Mouse (Mus musculus): ENCODE data around the gene Smchd1. TPM values are rescaled to one million over a fixed set of nuclear protein-coding genes. Genes with fewer than 3 reads are reported as not detected.
"Not testable (repeated sequence)": the region's sequence is repeated elsewhere in the genome, so short reads cannot be mapped to it uniquely, and the experiment has no call there.

The Smchd1 gene
- polyA plus RNA-seq, 1 experiment from 2014 or later: 82.2 TPM

- H3K27me3 ChIP-seq; H3K4me1 ChIP-seq; H3K4me3 ChIP-seq (replicated peaks); H3K4me2 ChIP-seq; ATAC-seq (ENCODE audit: low FRiP score); H3K27ac ChIP-seq; H3K9ac ChIP-seq: not testable (repeated sequence)
- Histone ChIP-seq H3K36me3 (replicated peaks) (peaks cover 52% of the 10 kb centered on the region), H3K9me3 (peaks cover 13% of the 10 kb centered on the region)
- WGBS: 100% methylated on average over 2 of the region's 2 CpGs
Observed at GRCm38 (mm10) chr17:71422502-71422901, 52.6 kb downstream of the Smchd1 start.

- H3K4me2 ChIP-seq; H3K4me1 ChIP-seq; H3K9ac ChIP-seq; H3K27ac ChIP-seq; ATAC-seq (ENCODE audit: low FRiP score); H3K4me3 ChIP-seq (replicated peaks); H3K27me3 ChIP-seq: not testable (repeated sequence)
- peaks cover 13% of the 10 kb centered on the region for H3K9me3 ChIP-seq
- 85% methylated on average over 5 of the region's 5 CpGs for WGBS
- H3K36me3 ChIP-seq (replicated peaks): peaks cover 56% of the 10 kb centered on the region
Observed at GRCm38 (mm10) chr17:71419448-71419847, 55.7 kb downstream of the Smchd1 start.

GRCm38 (mm10) chr17:71417008-71417407 lies 58.1 kb downstream of the Smchd1 start:
- H3K27me3 ChIP-seq: no peaks in the 10 kb centered on the region
- WGBS: 100% methylated on average over 1 of the region's 1 CpGs
- no peak for ATAC-seq (ENCODE audit: low FRiP score)
- H3K4me2 ChIP-seq: no peak overlapping the region
- no peak overlapping the region for H3K4me3 ChIP-seq (replicated peaks)
- peaks cover 39% of the 10 kb centered on the region for H3K36me3 ChIP-seq (replicated peaks)
- H3K4me1 ChIP-seq: no peaks in the 10 kb centered on the region
- peaks cover 6% of the 10 kb centered on the region for H3K9me3 ChIP-seq
- H3K27ac ChIP-seq: no peak overlapping the region
- no peak overlapping the region for H3K9ac ChIP-seq

- 90% methylated on average over 3 of the region's 3 CpGs for WGBS
- Histone ChIP-seq H3K36me3 (replicated peaks) (peaks cover 39% of the 10 kb centered on the region), H3K4me3 (replicated peaks) (no peak overlapping the region)
Observed at GRCm38 (mm10) chr17:71387401-71387800, 87.7 kb downstream of the Smchd1 start.

GRCm38 (mm10) chr17:71380346-71380745 lies 94.8 kb downstream of the Smchd1 start:
- Histone ChIP-seq H3K4me1 (no peaks in the 10 kb centered on the region), H3K27ac (no peak overlapping the region), H3K27me3 (no peaks in the 10 kb centered on the region), H3K9me3 (no peaks in the 10 kb centered on the region), H3K9ac (no peak overlapping the region), H3K4me2 (no peak overlapping the region), H3K36me3 (replicated peaks) (peaks cover 23% of the 10 kb centered on the region), H3K4me3 (replicated peaks) (no peak overlapping the region)
- WGBS: 96% methylated on average over 14 of the region's 14 CpGs
- no peak for ATAC-seq (ENCODE audit: low FRiP score)

More at GRCm38 (mm10) chr17:71387401-71387800, 87.7 kb downstream of the Smchd1 start:
- Histone ChIP-seq H3K4me2 (no peak overlapping the region), H3K4me1 (no peaks in the 10 kb centered on the region), H3K9ac (no peak overlapping the region), H3K27ac (no peak overlapping the region), H3K9me3 (no peaks in the 10 kb centered on the region), H3K27me3 (no peaks in the 10 kb centered on the region)
- ATAC-seq (ENCODE audit: low FRiP score): no peak

- ATAC-seq (ENCODE audit: low FRiP score): no peak
- H3K4me2 ChIP-seq: no peak overlapping the region
- H3K9me3 ChIP-seq: no peaks in the 10 kb centered on the region
- no peaks in the 10 kb centered on the region for H3K4me1 ChIP-seq
- H3K36me3 ChIP-seq (replicated peaks): peaks cover 26% of the 10 kb centered on the region
- H3K27me3 ChIP-seq: no peaks in the 10 kb centered on the region
- 80% methylated on average over 4 of the region's 4 CpGs for WGBS
- no peak overlapping the region for H3K27ac ChIP-seq
- H3K9ac ChIP-seq: no peak overlapping the region
- no peak overlapping the region for H3K4me3 ChIP-seq (replicated peaks)
Observed at GRCm38 (mm10) chr17:71377901-71378300, 97.2 kb downstream of the Smchd1 start.

GRCm38 (mm10) chr17:71355526-71355925 lies 119.6 kb downstream of the Smchd1 start:
- WGBS: 94% methylated on average over 3 of the region's 3 CpGs
- no peaks in the 10 kb centered on the region for H3K27me3 ChIP-seq
- no peaks in the 10 kb centered on the region for H3K9me3 ChIP-seq
- H3K36me3 ChIP-seq (replicated peaks): peaks cover 78% of the 10 kb centered on the region
- H3K4me2 ChIP-seq: no peak overlapping the region
- no peak overlapping the region for H3K9ac ChIP-seq
- no peak overlapping the region for H3K27ac ChIP-seq
- H3K4me3 ChIP-seq (replicated peaks): no peak overlapping the region
- H3K4me1 ChIP-seq: no peaks in the 10 kb centered on the region
- ATAC-seq (ENCODE audit: low FRiP score): no peak

GRCm38 (mm10) chr17:71354205-71354604 lies 120.9 kb downstream of the Smchd1 start:
- no peak overlapping the region for H3K9ac ChIP-seq
- peaks cover 76% of the 10 kb centered on the region for H3K36me3 ChIP-seq (replicated peaks)
- no peaks in the 10 kb centered on the region for H3K4me1 ChIP-seq
- no peak for ATAC-seq (ENCODE audit: low FRiP score)
- no peak overlapping the region for H3K4me2 ChIP-seq
- no peaks in the 10 kb centered on the region for H3K9me3 ChIP-seq
- no peak overlapping the region for H3K27ac ChIP-seq
- WGBS: 98% methylated on average over 11 of the region's 11 CpGs
- H3K4me3 ChIP-seq (replicated peaks): no peak overlapping the region
- no peaks in the 10 kb centered on the region for H3K27me3 ChIP-seq

- 90% methylated on average over 3 of the region's 3 CpGs for WGBS
- no peaks in the 10 kb centered on the region for H3K27me3 ChIP-seq
Observed at GRCm38 (mm10) chr17:71348188-71348587, 127.0 kb downstream of the Smchd1 start.

GRCm38 (mm10) chr17:71342006-71342405 lies 133.1 kb downstream of the Smchd1 start:
- no peak for ATAC-seq (ENCODE audit: low FRiP score)
- Histone ChIP-seq H3K4me2 (no peak overlapping the region), H3K36me3 (replicated peaks) (peaks cover 35% of the 10 kb centered on the region), H3K9ac (no peak overlapping the region), H3K4me1 (no peaks in the 10 kb centered on the region), H3K27ac (no peak overlapping the region), H3K9me3 (no peaks in the 10 kb centered on the region), H3K4me3 (replicated peaks) (no peak overlapping the region), H3K27me3 (no peaks in the 10 kb centered on the region)
- WGBS: 79% methylated on average over 3 of the region's 3 CpGs

More at GRCm38 (mm10) chr17:71348188-71348587, 127.0 kb downstream of the Smchd1 start:
- H3K27ac ChIP-seq: no peak overlapping the region
- H3K4me3 ChIP-seq (replicated peaks): no peak overlapping the region
- ATAC-seq (ENCODE audit: low FRiP score): no peak
- no peak overlapping the region for H3K9ac ChIP-seq
- H3K4me1 ChIP-seq: no peaks in the 10 kb centered on the region
- H3K36me3 ChIP-seq (replicated peaks): peaks cover 83% of the 10 kb centered on the region
- H3K9me3 ChIP-seq: no peaks in the 10 kb centered on the region
- no peak overlapping the region for H3K4me2 ChIP-seq

- 94% methylated on average over 6 of the region's 6 CpGs for WGBS
- Histone ChIP-seq H3K9ac (no peak overlapping the region), H3K36me3 (replicated peaks) (peaks cover 11% of the 10 kb centered on the region), H3K4me1 (no peaks in the 10 kb centered on the region), H3K4me3 (replicated peaks) (no peak overlapping the region), H3K27ac (no peak overlapping the region), H3K4me2 (no peak overlapping the region), H3K27me3 (no peaks in the 10 kb centered on the region), H3K9me3 (no peaks in the 10 kb centered on the region)
- no peak for ATAC-seq (ENCODE audit: low FRiP score)
Observed at GRCm38 (mm10) chr17:71338627-71339026, 136.5 kb downstream of the Smchd1 start.

- no peak overlapping the region for H3K27ac ChIP-seq
- no peak overlapping the region for H3K4me2 ChIP-seq
- 96% methylated on average over 9 of the region's 9 CpGs for WGBS
- H3K4me3 ChIP-seq (replicated peaks): no peak overlapping the region
- no peak overlapping the region for H3K9ac ChIP-seq
- ATAC-seq (ENCODE audit: low FRiP score): no peak
- peaks cover 3% of the 10 kb centered on the region; the same call in 1 of the 2 replicates for H3K36me3 ChIP-seq (replicated peaks)
- H3K4me1 ChIP-seq: no peaks in the 10 kb centered on the region
- no peaks in the 10 kb centered on the region for H3K9me3 ChIP-seq
- no peaks in the 10 kb centered on the region for H3K27me3 ChIP-seq
Observed at GRCm38 (mm10) chr17:71337546-71337945, 137.6 kb downstream of the Smchd1 start.

GRCm38 (mm10) chr17:71336421-71336820 lies 138.7 kb downstream of the Smchd1 start:
- Histone ChIP-seq H3K9me3 (no peaks in the 10 kb centered on the region), H3K4me2 (no peak overlapping the region), H3K27ac (no peak overlapping the region), H3K9ac (no peak overlapping the region), H3K4me1 (no peaks in the 10 kb centered on the region), H3K4me3 (replicated peaks) (no peak overlapping the region), H3K36me3 (replicated peaks) (no peaks in the 10 kb centered on the region), H3K27me3 (no peaks in the 10 kb centered on the region)
- no peak for ATAC-seq (ENCODE audit: low FRiP score)
- WGBS: 87% methylated on average over 8 of the region's 8 CpGs

Data from forebrain, embryonic 12.5 days (tissue).